Mouse (Mus musculus) T-helper 17 cell (primary cell): Measurements from ENCODE around the gene Gm11060.

Experiments used
- in situ Hi-C, 2 experiments: fragments of 300-600 bp; cut with MboI, MseI; formaldehyde crosslinking; loops; 1 replicate in 1 of 2; 2 replicates in 1 of 2; pipeline ENCODE4 v1.15.1; 2025; ENCODE audit warnings: high pct_unique_total_duplicates in 2 of 2

Gene Gm11060

DNA sequence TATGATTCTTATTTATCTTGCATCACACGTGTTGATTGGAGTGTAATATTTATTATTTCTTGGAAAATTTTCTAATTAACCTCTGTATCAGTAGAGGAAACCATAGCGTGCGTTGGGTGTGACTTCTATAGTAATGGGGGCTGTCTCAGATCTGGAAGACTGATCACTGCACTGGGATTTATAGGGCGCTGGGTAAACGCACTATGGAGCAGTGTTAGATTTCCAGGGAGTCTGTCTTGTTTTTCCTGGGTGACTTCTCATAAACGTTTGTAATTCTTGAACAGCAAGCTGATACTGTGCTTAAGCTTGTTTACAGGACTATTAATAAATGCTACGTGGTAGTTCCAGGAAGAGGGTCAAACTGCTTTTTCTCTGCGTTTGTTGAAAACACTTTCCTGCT, 25.9 kb downstream of the Gm11060 start:
- in situ Hi-C loops = no loop called here

DNA sequence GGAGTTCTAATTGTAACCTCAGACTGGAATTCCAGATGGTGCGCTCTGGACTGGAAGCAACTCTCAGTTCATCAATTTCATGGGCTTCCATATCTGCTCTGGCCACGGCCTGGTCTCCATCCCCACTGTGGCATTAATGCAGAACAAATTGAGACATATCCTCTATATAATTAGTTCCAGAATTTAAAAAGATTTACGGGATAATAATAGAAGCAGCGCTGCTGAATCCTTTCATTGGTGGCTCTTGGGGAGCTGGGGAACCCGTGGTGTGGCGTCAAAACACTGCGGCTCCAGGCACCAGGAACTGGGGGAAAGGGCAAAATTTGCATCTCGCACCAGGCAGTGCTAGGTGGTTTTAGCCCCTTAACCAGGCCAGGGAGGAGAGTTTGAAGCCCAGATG, 30.4 kb downstream of the Gm11060 start:
- in situ Hi-C loops = no loop called here

DNA sequence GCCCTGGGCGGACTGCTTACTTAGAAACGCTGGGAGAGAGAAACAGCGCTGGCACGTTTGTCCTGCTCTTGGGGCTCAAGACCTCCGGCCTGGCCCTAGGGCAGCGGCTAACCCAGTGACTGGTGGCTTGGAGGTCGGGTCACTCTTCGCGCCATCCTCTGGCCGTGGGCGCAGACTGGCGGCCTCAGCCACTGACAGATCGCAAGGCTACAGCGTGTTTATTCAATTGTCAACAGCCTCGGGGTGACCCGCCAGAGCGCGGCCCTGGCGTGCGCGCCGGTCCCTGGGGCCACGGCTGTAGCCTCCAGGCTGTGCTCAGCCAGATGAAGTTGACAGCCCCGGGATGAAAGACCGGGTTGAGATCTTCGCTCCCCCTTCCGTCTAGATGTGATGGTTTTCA, 31.1 kb downstream of the Gm11060 start:
- in situ Hi-C loops = no loop called here

DNA sequence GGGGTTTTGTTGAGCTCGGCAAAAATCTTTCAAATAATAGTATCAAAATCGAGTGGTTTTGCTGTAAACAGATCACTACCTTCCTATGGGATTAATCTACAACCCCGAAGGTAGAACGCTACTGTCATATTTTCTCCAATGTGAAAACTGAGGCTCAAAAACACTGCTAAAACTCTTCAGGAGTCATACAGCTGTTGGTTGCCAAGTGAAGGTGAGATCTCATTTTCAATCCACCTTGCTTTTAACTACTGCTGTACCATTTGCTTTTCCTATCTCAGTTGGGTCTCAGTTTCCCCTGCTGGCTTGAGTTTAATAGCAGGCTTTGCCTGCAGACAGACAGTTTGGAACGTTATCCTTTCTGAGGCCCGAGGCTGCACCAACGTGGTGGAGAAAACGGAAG, 31.6 kb downstream of the Gm11060 start:
- in situ Hi-C loops = no loop called here

DNA sequence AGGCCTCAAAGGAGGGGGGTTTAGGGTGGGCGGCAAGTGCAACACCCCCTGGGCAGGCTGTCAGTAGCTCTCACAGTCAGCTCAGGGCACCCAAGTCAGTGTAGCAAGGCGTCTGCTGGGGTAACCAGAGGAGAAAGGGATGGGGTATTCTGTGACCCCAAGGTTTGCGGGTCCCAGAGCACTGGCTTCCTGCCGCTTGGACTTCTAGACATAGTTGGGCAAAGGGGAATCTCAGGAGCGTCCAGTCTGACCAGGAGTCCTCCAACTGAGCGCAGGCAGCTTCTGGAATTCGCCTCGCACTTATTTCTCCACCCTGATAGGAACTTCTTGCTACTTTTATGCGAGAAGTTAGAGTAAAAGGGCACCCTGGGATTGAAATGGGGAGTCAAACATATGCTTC, 32.1 kb downstream of the Gm11060 start:
- in situ Hi-C loops = no loop called here

DNA sequence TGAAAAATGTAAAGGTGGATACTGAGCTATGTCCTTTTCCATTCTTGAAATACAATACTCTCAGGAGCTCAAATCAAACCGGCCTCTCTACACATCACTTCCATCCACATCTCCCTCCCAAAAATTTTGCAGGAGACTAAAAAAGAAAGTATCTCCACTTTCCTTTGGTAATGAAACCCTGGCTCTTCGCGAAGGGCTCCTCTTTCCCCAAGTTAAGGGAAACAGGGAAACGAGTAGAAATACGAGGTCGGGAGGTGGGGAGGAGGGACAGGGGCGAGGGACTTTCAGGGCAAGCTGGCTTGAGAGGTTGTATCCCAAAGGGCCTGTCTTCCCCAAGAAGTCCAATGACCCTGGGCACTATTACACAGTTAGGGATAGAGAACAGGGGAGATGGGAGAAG, 32.6 kb downstream of the Gm11060 start:
- in situ Hi-C loops = no loop called here

DNA sequence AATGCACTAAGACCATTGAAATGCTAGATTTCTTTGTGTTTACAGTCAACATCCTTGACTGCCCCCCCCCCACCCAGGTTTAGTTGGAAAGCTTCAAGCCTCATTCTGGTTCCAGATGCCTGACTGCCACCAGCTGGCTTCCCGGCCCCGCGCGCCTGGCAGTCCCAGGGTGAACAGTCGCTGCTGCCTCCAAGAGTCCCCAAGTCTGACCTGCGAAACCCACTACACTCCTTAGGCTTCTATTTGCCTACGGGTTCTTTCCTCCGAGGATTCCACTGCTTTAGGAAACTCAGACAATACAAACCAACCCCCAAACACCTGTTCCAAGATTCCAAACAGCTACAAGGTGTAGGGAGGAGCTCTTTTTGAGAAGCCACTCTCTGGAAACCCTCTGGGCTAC, 33.4 kb downstream of the Gm11060 start:
- in situ Hi-C loops = no loop called here

DNA sequence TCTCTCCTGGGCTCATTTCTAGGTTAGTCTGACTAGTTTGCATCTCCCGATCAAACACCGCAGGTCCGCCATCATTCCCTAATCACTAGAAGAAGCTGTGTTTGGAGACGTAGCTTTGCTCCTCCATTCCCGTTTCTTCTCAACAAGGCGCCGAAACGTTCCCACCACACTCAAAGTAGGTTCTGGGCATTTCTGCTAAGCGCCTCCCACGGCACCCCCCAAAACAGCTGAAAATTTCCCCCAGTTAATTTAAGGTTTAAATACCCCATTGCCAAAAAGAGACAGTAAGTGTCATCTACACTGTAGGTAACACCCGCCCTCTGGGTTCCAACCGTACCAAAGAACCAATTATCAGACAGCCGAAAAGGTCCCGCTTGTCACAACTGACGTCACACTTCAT, 33.8 kb downstream of the Gm11060 start:
- in situ Hi-C loops = no loop called here

DNA sequence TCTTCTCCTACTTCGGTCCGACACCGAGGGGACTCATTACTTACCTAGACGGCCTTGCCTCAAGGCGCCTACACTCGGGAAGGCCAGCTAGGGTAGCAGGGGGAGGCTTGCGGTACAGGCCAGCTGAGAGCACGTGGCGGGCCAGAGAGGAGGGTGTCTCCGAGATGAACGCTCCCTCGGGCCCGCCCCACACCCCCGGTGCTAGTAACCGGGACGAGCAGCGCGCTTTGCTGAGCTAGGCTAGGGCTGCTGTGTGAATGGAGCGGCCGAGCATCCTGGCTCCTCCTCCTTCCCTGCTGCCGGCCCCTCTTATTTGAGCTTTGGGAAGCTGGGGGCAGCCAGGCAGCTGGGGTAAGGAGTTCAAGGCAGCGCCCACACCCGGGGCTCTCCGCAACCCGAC, 34.5 kb downstream of the Gm11060 start, which contains the start of gene Wt1:
Wt1 (plus strand) TSS at position 251 of the 400 bp plus-strand sequence.
- in situ Hi-C loops = no loop called here

DNA sequence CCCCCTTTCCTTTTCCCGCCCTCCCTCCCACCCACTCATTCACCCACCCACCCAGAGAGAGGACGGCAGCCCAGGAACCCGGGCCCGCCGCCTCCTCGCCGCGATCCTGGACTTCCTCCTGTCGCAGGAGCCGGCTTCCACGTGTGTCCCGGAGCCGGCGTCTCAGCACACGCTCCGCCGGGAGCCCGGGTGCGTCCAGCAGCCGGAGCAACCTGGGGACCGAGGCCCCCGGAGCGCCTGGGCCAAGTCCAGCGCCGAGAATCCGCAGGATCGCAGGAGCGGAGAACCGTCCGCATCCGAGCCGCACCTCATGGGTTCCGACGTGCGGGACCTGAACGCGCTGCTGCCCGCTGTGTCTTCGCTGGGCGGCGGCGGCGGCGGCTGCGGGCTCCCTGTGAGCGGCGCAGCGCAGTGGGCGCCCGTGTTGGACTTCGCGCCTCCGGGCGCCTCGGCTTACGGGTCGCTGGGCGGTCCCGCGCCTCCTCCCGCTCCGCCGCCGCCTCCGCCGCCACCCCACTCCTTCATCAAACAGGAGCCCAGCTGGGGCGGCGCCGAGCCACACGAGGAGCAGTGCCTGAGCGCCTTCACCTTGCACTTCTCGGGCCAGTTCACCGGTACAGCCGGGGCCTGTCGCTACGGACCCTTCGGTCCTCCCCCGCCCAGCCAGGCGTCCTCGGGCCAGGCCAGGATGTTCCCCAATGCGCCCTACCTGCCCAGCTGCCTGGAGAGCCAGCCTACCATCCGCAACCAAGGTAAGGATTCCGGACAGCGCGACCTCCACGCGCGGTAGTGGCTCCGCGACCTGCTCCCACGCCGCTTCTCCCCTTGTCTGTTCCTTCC, 35.1 kb downstream of the Gm11060 start:
- in situ Hi-C loops = no loop called here

DNA sequence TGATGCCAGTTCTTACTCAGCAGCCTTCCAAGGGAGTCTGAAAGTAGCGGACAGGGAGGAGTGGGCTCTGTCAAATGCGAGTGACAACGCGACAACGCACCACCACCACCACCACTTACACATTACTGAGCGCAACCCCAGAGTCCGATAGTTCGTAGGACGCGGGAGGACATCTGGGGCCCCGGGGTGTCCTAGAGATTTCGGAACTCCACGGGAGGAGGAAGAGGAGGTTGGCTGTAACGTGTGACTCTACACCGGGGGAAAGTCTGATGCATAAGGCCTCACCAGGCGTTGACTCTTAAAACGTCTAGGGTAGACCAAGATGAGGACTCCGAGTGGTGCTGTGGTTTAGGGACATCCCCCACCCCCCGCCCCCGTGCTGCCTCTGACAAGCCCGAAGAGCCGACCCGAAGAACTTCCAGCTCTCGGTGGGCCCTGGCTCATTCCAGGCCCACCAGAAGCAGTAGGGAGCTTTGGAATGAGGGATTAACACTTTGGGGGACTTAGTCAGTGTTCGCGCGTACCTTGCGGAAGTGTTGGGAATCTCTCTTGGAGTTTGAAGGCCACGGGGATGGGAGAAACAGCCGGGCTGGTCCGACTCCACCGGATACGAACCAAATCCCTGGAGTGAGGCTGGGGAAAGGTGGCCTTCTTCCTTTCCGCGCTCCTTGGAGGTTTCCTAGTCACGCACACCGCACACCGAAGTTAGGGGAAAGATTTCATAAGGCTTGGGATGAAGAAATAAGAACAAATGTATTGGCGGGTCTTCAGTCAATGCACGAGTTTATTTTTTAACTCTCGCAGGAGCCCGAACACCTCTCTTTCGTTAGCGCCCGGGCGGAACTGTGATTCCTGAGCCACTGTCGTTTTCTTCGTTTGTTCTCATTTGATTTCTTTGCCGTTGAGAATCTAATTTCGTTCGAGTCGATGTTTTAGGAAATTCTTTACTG, 36.0 kb downstream of the Gm11060 start:
- in situ Hi-C loops = no loop called here

DNA sequence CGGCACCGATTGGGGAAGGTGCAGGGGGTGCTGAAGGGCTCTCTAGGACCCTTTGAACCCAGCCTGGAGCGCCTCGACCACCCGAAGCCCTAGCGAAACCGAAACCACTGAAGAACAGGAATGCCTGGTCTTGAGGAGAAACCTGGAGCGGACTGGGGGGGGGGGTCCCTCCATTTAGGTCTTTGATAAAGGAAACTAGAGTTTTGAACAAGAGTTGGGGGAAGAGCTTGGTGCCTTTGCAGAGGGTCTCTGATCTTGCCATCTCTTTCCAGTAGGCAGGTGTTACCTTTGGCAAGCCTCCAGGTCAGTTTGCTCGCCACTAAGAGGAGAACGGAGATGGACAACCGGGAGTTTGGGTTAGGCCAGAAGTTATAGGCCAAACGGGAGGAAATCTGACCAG, 36.7 kb downstream of the Gm11060 start:
- in situ Hi-C loops = no loop called here

DNA sequence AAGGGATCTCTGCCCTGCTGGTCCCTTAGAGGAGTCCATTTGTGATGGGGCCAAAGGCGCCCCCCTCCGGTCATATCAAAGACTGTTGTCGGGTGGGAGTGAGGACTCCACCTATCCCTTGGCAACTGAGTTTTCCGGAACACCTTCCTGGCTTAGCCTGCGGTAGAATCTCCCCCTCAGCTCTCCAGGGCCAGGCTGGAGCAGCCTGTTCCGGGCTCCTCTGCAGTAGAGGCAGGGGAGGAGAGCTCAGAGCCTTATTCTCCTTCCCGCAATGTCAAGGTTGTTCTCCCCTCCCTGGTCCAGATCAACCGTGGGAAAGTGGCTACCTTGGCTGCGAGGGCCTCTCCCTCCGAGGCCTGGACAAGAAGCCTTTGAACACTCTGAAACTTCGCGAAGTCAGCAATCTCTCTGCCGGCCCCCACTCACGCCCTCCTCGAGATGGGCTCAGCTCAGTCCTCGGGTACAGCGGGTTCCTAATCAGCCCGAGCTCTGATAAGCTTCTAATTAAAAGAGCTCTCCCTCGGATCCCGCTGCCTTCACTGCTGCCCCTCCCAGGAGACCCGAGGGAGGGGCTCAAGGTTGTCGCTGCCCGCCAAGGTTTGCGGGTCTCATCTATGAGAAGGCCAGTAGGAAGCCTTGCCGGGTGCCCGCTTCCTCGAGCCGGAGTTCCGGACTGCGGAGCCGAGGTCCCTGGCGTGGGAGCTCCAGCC, 38.7 kb downstream of the Gm11060 start:
- in situ Hi-C loops = no loop called here

DNA sequence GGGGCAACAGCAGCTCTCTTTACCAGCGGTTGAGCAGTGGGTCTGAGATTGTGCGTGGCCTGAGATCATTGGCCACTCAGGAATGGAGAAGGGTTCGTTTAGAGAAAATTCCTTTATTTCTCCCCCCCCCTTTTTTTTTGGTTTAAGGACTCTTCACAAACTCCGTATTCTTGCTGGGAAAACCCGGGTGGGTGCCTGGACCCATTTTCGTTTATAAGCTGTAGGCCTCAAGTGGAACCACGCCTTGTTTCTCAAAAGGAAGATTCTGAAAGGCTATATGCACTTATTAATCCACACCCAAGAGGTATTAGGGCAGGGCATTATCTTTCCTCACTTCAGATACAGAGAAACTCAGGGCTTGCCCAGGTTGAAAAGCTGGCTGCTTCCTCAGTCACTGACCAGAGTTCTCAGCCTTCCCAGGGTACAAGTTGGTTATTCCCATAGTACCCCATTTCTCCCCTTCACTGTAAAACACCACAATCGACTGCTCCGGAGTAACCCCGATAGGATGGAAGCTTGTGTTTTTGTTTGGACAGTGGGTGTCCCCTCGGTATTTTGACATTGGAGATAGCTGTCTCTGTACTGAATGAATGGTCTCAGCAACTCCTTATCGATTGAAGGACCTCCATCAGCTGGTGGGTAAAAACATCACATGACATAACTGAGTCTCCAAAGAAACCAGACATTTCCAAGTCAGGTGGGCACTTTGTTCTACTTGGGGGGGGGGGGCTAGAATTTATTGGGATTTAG, 39.4 kb downstream of the Gm11060 start:
- in situ Hi-C loops = no loop called here

DNA sequence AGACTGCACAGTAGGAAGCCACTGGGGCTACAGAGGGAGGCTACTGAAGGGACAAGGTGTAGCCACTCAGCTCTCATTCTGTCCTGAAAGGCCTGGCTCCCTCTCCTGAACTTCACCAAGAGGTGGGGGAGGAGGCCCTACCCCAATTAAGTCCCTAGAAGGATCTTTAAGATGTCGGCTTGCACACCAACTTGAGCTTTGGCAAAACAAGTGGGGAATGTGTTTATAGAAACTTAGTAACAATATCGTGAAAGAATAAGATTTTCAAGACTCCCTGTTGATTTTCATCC, 39.9 kb downstream of the Gm11060 start:
- in situ Hi-C loops = no loop called here

DNA sequence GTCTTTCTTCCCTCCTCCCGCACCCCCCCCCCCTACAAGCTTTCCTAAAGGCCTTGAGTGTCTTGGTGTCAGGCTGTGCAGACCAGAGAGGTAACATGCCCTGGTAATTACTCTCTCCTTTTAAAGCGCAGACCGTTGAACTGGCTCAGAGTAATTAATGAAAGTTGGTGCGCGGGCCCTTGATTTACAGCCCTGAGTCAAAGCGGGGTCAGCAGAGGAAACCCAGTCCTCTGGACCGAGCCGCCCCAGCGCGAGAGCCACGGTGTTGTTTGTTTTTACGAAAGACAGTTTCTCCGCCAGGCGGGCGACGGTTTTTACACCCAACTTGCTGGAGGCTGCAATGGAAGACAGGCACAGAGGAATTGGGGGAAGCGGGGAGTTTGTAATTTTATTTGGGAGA, 40.5 kb downstream of the Gm11060 start:
- in situ Hi-C loops = no loop called here

DNA sequence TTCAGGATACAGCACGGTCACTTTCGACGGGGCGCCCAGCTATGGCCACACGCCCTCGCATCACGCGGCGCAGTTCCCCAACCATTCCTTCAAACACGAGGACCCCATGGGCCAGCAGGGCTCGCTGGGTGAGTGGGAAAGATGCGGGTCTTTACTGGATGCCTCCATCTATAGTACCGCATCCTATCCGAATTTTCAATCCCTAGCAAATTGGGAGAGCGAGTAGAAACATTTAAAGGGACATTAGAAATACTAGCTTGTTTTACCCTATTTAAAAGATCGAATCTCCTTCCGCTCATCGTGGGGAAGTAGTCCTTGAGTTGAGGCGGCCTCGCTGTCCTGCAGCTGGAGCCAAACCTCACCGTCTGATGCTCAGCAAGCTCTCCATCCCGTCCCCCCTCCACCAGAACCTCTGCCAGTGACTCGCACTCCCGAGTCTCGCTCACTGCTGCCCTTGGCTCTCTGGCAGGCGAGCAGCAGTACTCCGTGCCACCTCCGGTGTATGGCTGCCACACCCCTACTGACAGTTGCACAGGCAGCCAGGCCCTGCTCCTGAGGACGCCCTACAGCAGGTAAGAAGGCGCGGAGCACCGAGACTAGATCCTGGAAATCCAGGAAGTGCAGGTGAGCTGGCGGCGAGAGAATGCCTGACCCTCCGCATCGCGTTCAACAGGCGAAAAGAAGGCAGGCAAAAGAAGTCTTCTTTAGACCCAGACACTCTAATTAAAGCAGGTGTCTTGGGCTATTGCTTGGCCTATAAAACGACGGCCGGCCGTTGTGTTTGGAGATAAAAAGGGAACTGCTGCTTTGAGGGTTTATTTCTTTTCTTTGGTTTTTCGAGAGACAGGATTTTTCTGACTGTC, 41.3 kb downstream of the Gm11060 start:
- in situ Hi-C loops = no loop called here

DNA sequence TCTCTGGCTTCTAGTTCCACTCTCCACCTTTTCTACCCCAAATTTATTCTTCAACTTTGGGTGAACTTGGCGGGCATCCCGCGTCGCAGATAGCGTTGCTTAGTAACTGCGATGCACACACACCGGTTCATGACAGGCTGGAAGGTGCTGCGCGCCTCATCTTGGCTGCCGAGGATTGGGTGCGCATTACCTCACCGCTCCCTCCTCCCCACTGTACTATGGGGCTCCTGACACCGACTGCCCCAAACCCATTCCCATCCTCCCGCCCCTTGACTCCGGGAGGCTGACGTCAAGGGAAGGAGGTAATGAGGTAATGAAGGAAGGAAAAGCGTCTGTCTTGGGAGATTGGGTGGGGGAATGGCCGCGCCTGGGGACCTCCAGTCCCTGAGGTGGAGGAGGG, 42.5 kb downstream of the Gm11060 start:
- in situ Hi-C loops = no loop called here

DNA sequence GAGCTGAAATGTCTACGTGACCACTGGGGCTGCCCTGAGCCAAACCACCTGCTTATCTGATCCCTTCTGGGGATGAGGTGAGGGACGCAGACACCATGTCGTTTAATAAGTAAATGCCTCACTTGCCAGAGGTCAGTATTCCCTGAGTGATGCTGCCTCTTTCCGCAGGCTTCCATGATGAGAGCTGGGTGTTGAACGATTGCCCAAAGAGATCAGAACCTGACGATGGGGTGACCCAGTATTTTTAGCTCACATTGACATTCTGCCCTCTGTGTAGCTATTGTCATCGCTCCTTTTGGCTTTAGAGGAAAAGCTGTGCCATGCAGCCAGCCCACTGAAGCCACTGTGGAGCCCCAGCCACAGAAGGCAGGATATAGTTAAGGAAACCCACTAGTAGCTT, 47.7 kb downstream of the Gm11060 start:
- in situ Hi-C loops = no loop called here

DNA sequence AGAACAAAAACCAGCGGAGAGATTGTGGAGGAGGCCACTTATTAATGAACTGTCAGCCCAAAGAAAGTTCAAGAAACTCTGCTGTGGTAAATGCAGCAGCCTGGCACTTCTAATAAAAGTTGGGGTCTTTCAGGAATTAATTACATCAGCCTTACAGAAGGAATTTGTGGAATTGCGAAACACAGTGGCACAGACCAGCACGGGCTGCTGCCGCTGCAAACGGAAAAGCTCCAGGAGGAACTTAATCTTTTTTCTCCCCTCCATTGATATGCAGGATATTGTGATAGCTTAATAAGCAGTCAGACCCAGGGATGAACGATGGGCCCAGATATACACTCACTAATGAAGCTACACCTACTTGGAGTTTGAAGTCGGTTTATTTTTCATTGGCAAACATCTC, 49.6 kb downstream of the Gm11060 start:
- in situ Hi-C loops = no loop called here
